ENCODE assay signal across 8 mouse cellular contexts in the genomic region with DNA sequence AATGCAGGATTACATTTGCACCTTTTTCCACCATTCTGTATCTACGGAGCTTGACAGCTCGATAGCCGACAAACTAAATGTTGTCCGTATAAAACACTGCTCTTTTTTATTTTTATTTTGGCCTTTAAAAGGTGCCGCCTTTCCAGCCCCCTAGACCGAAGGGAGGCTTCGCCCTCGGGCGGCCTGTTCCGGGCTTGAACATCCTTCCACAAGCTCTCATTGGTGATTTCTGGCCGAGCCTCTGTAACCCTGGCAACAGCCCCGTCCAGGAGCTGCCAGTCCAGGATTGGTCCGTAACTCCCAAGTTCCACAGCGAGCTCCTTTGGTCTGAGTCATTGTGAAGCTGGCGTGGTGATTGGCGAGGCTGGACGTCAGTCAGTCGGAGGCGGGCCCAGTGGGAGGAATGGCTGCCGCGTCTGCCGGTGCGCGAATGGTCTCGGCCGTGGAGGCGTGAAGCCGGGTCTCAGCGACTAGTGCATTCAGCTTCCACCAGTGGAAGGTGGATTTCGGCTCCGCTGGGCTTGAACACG. TPM values are rescaled to one million over a fixed set of nuclear protein-coding genes. Genes with fewer than 3 reads are reported as not detected.
DNase-seq lines count a peak whose midpoint lies in the region; ATAC-seq lines count a peak whose summit lies in the region.

TSS of gene Zswim1 (plus strand) at position 51 of the 530 bp plus-strand sequence.

- intact Hi-C loops in left cerebral cortex, postnatal 14 days (cut with DNase I) = no loop called here

- no peaks in the 10 kb centered on the region for H3K27me3 ChIP-seq in intestine, embryonic 14.5 days (replicated peaks; ENCODE audit: control insufficient read depth, insufficient read depth, low read length)

- H3K9me3 ChIP-seq in intestine, embryonic 14.5 days (ENCODE audit: control insufficient read depth, low read length) = no peaks in the 10 kb centered on the region

- H3K36me3 ChIP-seq in intestine, embryonic 14.5 days (ENCODE audit: control insufficient read depth, insufficient read depth, low read length) = peaks cover 47% of the 10 kb centered on the region

- H3K27ac ChIP-seq in intestine, embryonic 14.5 days (ENCODE audit: low read depth) = peak within 1 kb of the TSS; percentile 71

- peak within 1 kb of the TSS; percentile 67 for H3K9ac ChIP-seq in intestine, embryonic 14.5 days (ENCODE audit: low read length)

- peak within 1 kb of the TSS; percentile 63 for H3K4me2 ChIP-seq in intestine, embryonic 14.5 days (ENCODE audit: low read length)

- H3K4me3 ChIP-seq in intestine, embryonic 14.5 days (ENCODE audit: low read depth, low read length) = peak within 1 kb of the TSS; percentile 91

- peak; percentile 99 for ATAC-seq in intestine, embryonic 14.5 days (replicated peaks; ENCODE audit: low FRiP score, low TSS enrichment, low read depth)

- peaks cover 13% of the 10 kb centered on the region for H3K4me1 ChIP-seq in intestine, embryonic 14.5 days (replicated peaks; ENCODE audit: control insufficient read depth, insufficient read depth, low read length)

- peak; percentile 100 for DNase-seq in adrenal gland, adult 18-20 months (ENCODE audit: low spot score in 2 of 2)
- peak; percentile 97 for DNase-seq in embryo, embryonic 11 days
- DNase-seq in gastrocnemius, postnatal 25 days = peak; percentile 99
- DNase-seq in intestine, embryonic 14.5 days (ENCODE audit: low spot score) = peak; percentile 100
- DNase-seq in left cerebral cortex, postnatal 14 days (ENCODE audit: low spot score in 2 of 2) = peak; percentile 100
- peak; percentile 98 for DNase-seq in mesoderm, embryonic 11.5 days (ENCODE audit: low read depth, low spot score)
- DNase-seq in right cerebral cortex, postnatal 36 days (ENCODE audit: low spot score in 2 of 2) = peak; percentile 99
- DNase-seq in yolk sac, embryonic 10.5 days (ENCODE audit: low spot score) = peak; percentile 98

- WGBS in intestine, embryonic 14.5 days = under 1% methylated on average over 32 of the region's 32 CpGs

RNA-seq across cellular contexts. Expression of gene Zswim1, which starts in this region (rescaled TPM):
- 10 to 100 TPM; 11.0 to 11.4 TPM for total RNA-seq in adrenal gland, adult 18-20 months (2021)
- 1 to 10 TPM; 3.7 to 3.8 TPM for total RNA-seq in gastrocnemius, postnatal 25 days (2021)
- 16.5 and 17.4 TPM in 2 replicates for polyA plus RNA-seq in intestine, embryonic 14.5 days (2014; fragmentation: Nextera tagmentation; extraction: Ambion mirVana)
- total RNA-seq in left cerebral cortex, postnatal 14 days (2021) = 10 to 100 TPM; 21.4 to 22.0 TPM

Comparison
In these comparisons a context has a peak if more than half of its experiments do, and no peak if none do; other contexts are left out.
1. Peak in every context shown above with its lines: DNase-seq, ATAC-seq, H3K4me3 ChIP-seq and H3K27ac ChIP-seq.